Mouse (Mus musculus) neutrophil, adult 5-6 weeks (primary cell): Measurements from ENCODE around the gene Olfr485. TPM values are rescaled to one million over a fixed set of nuclear protein-coding genes. Genes with fewer than 3 reads are reported as not detected.
"Not testable (repeated sequence)": the region's sequence is repeated elsewhere in the genome, so short reads cannot be mapped to it uniquely, and the experiment has no call there.

Experiments
- ATAC-seq: fragments of 151-379, 151-347 bp; 2 replicates; pipeline ENCODE4 v1.8.0; 2017; ENCODE audit warnings: mild to moderate bottlenecking, moderate TSS enrichment; ENCODE audit not compliant: insufficient number of reproducible peaks, poor library complexity, low FRiP score, severe bottlenecking; ENCODE audit errors: extremely low read depth
- total RNA-seq: library from RNA; stranded (forward); fragments of 200-1000 nt; gene quantifications from 2 replicates; pipeline ENCODE4 v1.2.3, GENCODE M21; 2017

Gene Olfr485
- not detected in 2 replicates for total RNA-seq

GRCm38 (mm10) chr7:108159771-108160170 is at the start of gene Olfr485:
Olfr485 (minus strand) TSS chr7:108159871.
- ATAC-seq, result no peak

- ATAC-seq, result no peak
Observed at GRCm38 (mm10) chr7:108196938-108197337, 37.3 kb upstream of the Olfr485 start.

DNA sequence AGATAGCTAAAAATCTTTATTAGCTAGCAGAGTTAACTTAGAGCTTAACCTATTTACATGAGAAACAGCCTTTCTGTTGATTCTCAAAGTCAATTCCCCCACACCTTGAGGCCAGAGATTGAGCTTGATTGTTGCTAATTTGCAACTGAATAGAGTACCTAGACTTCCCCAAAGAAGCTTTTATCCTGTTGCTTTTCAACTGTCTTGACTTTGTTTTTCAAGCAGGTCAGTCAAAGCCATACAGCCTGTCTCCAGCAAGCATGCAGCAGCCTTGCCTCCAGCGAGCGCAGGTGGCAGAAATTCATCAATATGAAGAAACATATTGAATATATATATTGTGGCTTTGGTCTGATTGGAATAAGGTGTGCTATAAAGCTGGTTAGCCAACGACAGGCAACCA is 36.7 kb upstream of the Olfr485 start:
- ATAC-seq, result not testable (repeated sequence)

DNA sequence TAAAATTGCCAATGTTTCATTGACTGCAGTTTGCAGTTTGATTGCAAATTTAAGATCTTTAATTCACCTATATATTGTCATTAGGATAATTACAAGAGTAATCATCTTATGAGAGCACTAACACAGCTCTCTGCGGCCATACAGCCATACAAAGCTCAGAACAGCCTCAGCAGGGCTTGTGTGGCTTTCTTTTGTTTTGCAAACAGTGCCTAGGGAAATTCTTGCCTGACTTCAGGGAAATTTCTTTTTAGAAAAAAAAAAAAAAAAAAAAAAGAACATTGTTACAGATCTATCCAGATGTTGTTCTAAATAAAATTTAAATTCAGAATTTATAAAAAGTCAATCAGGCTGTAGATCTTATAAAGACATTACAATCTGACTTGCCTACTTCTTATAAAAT is 33.0 kb upstream of the Olfr485 start:
- ATAC-seq, result not testable (repeated sequence)

GRCm38 (mm10) chr7:108191196-108191595 is 31.5 kb upstream of the Olfr485 start:
- not testable (repeated sequence) for ATAC-seq

- ATAC-seq, result not testable (repeated sequence)
Observed at GRCm38 (mm10) chr7:108185237-108185636, 25.6 kb upstream of the Olfr485 start.

GRCm38 (mm10) chr7:108184401-108184800 is 24.7 kb upstream of the Olfr485 start:
- ATAC-seq, result not testable (repeated sequence)

DNA sequence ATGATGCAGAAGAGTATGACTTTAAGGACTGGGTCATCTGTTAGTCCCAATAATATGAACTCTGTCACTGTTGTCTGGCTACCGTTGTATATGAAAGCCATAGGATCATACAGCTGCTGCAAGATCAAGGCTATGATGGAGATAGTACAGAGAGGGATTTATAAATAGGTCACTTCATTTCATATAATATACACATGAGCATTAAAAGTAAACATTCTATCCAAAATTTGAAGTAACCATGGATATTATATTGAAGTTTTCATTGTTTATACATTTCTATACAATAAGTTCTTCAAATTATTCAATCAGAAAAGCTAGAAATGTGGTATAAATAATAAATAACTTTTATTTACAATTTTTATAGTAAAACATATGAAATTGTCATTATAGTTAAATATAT is 13.0 kb upstream of the Olfr485 start, which contains the start of gene Olfr486:
TSS of gene Olfr486 (minus strand) at position 101 of the 400 bp plus-strand sequence.
- ATAC-seq, result not testable (repeated sequence)

GRCm38 (mm10) chr7:108127349-108127748 is 32.3 kb downstream of the Olfr485 start, which contains the start of gene Olfr484:
Olfr484 (minus strand) TSS chr7:108127449.
- no peak for ATAC-seq

- ATAC-seq, result no peak
Observed at GRCm38 (mm10) chr7:108121416-108121815, 38.3 kb downstream of the Olfr485 start.

- ATAC-seq, result no peak
Observed at GRCm38 (mm10) chr7:108120681-108121080, 39.0 kb downstream of the Olfr485 start.

Other genes with a start within 250 kb of the Olfr485 start
- gene Olfr473, start 229.4 kb downstream of the Olfr485 start, total RNA-seq, result not detected in 2 replicates
- not detected in 2 replicates for gene Olfr474, start 205.2 kb downstream of the Olfr485 start, total RNA-seq
- gene Olfr476, start 195.1 kb downstream of the Olfr485 start, total RNA-seq, result not detected in 2 replicates
- gene Olfr477, start 173.2 kb downstream of the Olfr485 start, total RNA-seq, result not detected in 2 replicates
- not detected in 2 replicates for gene Olfr478, start 125.9 kb downstream of the Olfr485 start, total RNA-seq
- gene Olfr479, start 109.2 kb downstream of the Olfr485 start, total RNA-seq, result not detected in 2 replicates
- not detected in 2 replicates for gene Olfr480, start 92.5 kb downstream of the Olfr485 start, total RNA-seq
- gene Olfr481, start 80.0 kb downstream of the Olfr485 start, total RNA-seq, result not detected in 2 replicates
- gene Olfr482, start 62.3 kb downstream of the Olfr485 start, total RNA-seq, result not detected in 2 replicates
- gene Olfr483, start 59.0 kb downstream of the Olfr485 start, total RNA-seq, result not detected in 2 replicates
- not detected in 2 replicates for gene Olfr484, start 32.4 kb downstream of the Olfr485 start, total RNA-seq
- not detected in 2 replicates for gene Olfr486, start 12.9 kb upstream of the Olfr485 start, total RNA-seq
- not detected in 2 replicates for gene Olfr487, start 54.8 kb upstream of the Olfr485 start, total RNA-seq
- not detected in 2 replicates for gene Olfr488, start 98.5 kb upstream of the Olfr485 start, total RNA-seq
- gene Olfr490, start 129.1 kb upstream of the Olfr485 start, total RNA-seq, result not detected in 2 replicates
- not detected in 2 replicates for gene Olfr491, start 153.6 kb upstream of the Olfr485 start, total RNA-seq
- not detected in 2 replicates for gene Olfr492, start 163.8 kb upstream of the Olfr485 start, total RNA-seq
- gene Olfr493, start 187.1 kb upstream of the Olfr485 start, total RNA-seq, result not detected in 2 replicates
- gene Olfr494, start 205.5 kb upstream of the Olfr485 start, total RNA-seq, result not detected in 2 replicates
- not detected in 2 replicates for gene Olfr495, start 233.3 kb upstream of the Olfr485 start, total RNA-seq